Mouse (Mus musculus): ENCODE results near the gene Prrc2b.

- peak; percentile 45 for TF ChIP-seq CTCF (IDR thresholded peaks at IDR 0.05; ENCODE audit: low read depth)
- TF ChIP-seq EP300 (IDR thresholded peaks at IDR 0.05; ENCODE audit: low read depth) = no peak
Observed at GRCm38 (mm10) chr2:32167819-32168218, 16.9 kb downstream of the Prrc2b start.
